Mouse (Mus musculus) megakaryocyte, embryonic 14.5 days (primary cell): Measurements from ENCODE around the gene Morn1. TPM values are rescaled to one million over a fixed set of nuclear protein-coding genes. Genes with fewer than 3 reads are reported as not detected.

Experiments used
- H3K27me3 ChIP-seq: replicated peaks from 2 replicates; pipeline ENCODE3; 2012; ENCODE audit warnings: inconsistent platforms
- H3K36me3 ChIP-seq: replicated peaks from 2 replicates; pipeline ENCODE3; 2012; ENCODE audit warnings: low read length, inconsistent platforms, mixed read lengths
- H3K4me1 ChIP-seq: 2 replicates; pipeline ENCODE4 v1.6.1; 2012; ENCODE audit warnings: inconsistent platforms
- H3K4me3 ChIP-seq: replicated peaks from 2 replicates; pipeline ENCODE3; 2012; ENCODE audit warnings: moderate library complexity, mild to moderate bottlenecking, inconsistent platforms
- H3K9me3 ChIP-seq: 2 replicates; pipeline ENCODE4 v1.6.1; 2012; ENCODE audit warnings: inconsistent platforms
- FLI1 ChIP-seq: IDR thresholded peaks from 2 replicates; pipeline ENCODE4 v1.6.1; 2012; ENCODE audit warnings: low read length, inconsistent platforms, mixed read lengths
- GATA1 ChIP-seq: IDR thresholded peaks from 3 replicates; pipeline ENCODE4 v1.6.1; 2012; ENCODE audit warnings: mixed read lengths, low read length, inconsistent platforms, borderline replicate concordance
- polyA plus RNA-seq: library from polyadenylated mRNA; stranded (reverse); fragments of >175 nt; gene quantifications from 2 replicates; pipeline ENCODE4 v1.2.3, GENCODE M21; 2012; ENCODE audit warnings: low replicate concordance; ENCODE audit not compliant: insufficient read depth

The Morn1 gene
- polyA plus RNA-seq, 1 experiment = 4.3 TPM

DNA sequence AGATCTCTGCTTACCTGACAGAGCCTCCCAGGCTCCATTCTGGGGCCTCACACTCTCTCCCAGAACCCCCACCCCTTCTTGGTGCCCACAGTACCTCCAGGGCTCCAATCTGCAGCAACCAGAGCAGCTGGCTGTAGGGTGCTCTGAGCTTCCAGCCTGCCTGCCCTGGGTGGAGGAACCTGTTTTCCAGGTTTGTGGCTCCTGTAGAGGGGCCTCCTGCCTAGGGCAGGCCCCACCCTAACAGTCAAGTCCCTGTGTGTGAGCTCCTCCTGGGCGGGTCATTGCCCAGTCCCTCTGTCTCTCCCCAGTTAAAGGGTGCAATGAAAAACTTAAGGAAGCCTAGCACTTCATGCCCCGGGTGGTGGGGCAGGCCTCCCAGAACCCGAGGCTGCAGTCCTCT, 22.5 kb upstream of the Morn1 start:
- Histone ChIP-seq H3K36me3 (peaks cover 10% of the 10 kb centered on the region), H3K4me1 (peaks cover 40% of the 10 kb centered on the region), H3K9me3 (no peaks in the 10 kb centered on the region), H3K27me3 (peaks cover 53% of the 10 kb centered on the region), H3K4me3 (no peak overlapping the region)
- TF ChIP-seq GATA1 = no peak
- no peak for TF ChIP-seq FLI1

DNA sequence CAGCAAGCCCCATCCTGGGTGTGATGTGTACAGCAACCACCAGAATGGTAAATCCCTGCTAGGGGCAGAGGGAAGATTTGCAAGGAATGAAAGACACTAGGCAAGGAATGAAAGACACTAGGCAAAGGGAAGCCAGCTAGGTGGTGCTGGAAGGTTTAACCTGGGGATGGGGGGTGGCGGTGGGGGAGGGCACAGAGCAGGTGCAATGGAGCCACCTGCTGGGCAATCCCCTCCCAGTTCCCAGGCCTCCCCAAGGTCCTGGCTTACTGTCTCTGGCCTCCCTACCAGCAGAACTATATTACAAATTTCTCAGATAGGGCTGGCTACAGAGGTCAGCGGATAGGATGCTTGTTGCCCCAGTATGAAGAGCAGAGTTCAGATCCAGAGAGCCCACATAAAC, 21.9 kb upstream of the Morn1 start:
- Histone ChIP-seq H3K27me3 (peaks cover 48% of the 10 kb centered on the region), H3K4me3 (no peak overlapping the region), H3K4me1 (peaks cover 46% of the 10 kb centered on the region), H3K36me3 (peaks cover 16% of the 10 kb centered on the region), H3K9me3 (no peaks in the 10 kb centered on the region)
- no peak for TF ChIP-seq GATA1
- no peak for TF ChIP-seq FLI1

- Histone ChIP-seq H3K9me3 (no peaks in the 10 kb centered on the region), H3K4me3 (peak overlapping the region; percentile 93), H3K27me3 (peaks cover 35% of the 10 kb centered on the region), H3K4me1 (peaks cover 56% of the 10 kb centered on the region), H3K36me3 (peaks cover 33% of the 10 kb centered on the region)
- no peak for TF ChIP-seq FLI1
- no peak for TF ChIP-seq GATA1
These were observed 20.2 kb upstream of the Morn1 start for GRCm38 (mm10) chr4:155065970-155066833.

GRCm38 (mm10) chr4:155066834-155067522, 19.4 kb upstream of the Morn1 start, which contains the start of gene Pex10:
Pex10 (plus strand) TSS chr4:155067016.
- Histone ChIP-seq H3K27me3 (peaks cover 27% of the 10 kb centered on the region), H3K4me3 (peak within 1 kb of the TSS; percentile 93), H3K4me1 (peaks cover 55% of the 10 kb centered on the region), H3K9me3 (no peaks in the 10 kb centered on the region), H3K36me3 (peaks cover 41% of the 10 kb centered on the region)
- TF ChIP-seq FLI1 = no peak
- TF ChIP-seq GATA1 = no peak

- peaks cover 45% of the 10 kb centered on the region for H3K4me1 ChIP-seq
- no peaks in the 10 kb centered on the region for H3K9me3 ChIP-seq
- TF ChIP-seq FLI1 (no peak), GATA1 (no peak)
- H3K36me3 ChIP-seq = peaks cover 55% of the 10 kb centered on the region
- H3K27me3 ChIP-seq = peaks cover 12% of the 10 kb centered on the region
- H3K4me3 ChIP-seq = peak overlapping the region; percentile 59
These were observed 17.9 kb upstream of the Morn1 start for GRCm38 (mm10) chr4:155068357-155068972.

GRCm38 (mm10) chr4:155069191-155069590, 17.2 kb upstream of the Morn1 start:
- Histone ChIP-seq H3K9me3 (no peaks in the 10 kb centered on the region), H3K4me1 (peaks cover 45% of the 10 kb centered on the region), H3K27me3 (peaks cover 5% of the 10 kb centered on the region), H3K36me3 (peaks cover 62% of the 10 kb centered on the region), H3K4me3 (no peak overlapping the region)
- TF ChIP-seq FLI1 = no peak
- TF ChIP-seq GATA1 = no peak

GRCm38 (mm10) chr4:155070199-155070598, 16.2 kb upstream of the Morn1 start:
- Histone ChIP-seq H3K4me3 (peak overlapping the region; percentile 5), H3K27me3 (no peaks in the 10 kb centered on the region), H3K36me3 (peaks cover 73% of the 10 kb centered on the region), H3K9me3 (no peaks in the 10 kb centered on the region), H3K4me1 (peaks cover 45% of the 10 kb centered on the region)
- no peak for TF ChIP-seq FLI1
- no peak for TF ChIP-seq GATA1

GRCm38 (mm10) chr4:155070921-155071320, 15.5 kb upstream of the Morn1 start:
- TF ChIP-seq GATA1 (no peak), FLI1 (no peak)
- H3K36me3 ChIP-seq = peaks cover 80% of the 10 kb centered on the region
- no peak overlapping the region for H3K4me3 ChIP-seq
- H3K27me3 ChIP-seq = no peaks in the 10 kb centered on the region
- H3K9me3 ChIP-seq = no peaks in the 10 kb centered on the region
- H3K4me1 ChIP-seq = peaks cover 44% of the 10 kb centered on the region

DNA sequence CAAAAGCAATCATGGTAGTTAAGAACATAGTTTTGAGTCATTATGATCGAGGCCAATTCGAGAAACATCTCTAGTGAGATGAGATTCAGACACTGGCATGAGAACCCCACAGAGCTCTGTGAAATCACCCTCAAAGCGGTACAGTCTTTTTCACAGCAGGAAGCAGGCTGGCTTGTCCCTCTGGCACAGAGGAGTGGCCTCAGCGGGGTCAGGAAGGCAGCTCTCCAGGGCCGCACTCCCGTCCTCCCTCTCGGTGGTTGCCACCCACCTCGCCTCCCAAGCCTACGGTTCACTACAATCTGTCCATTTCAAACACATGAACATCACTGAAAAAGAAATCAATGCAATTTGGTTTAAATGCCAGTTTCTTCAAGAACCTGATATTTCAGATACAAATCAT, 12.0 kb upstream of the Morn1 start:
- peaks cover 23% of the 10 kb centered on the region for H3K4me1 ChIP-seq
- H3K27me3 ChIP-seq = no peaks in the 10 kb centered on the region
- peaks cover 94% of the 10 kb centered on the region for H3K36me3 ChIP-seq
- TF ChIP-seq FLI1 (no peak), GATA1 (no peak)
- H3K9me3 ChIP-seq = no peaks in the 10 kb centered on the region
- H3K4me3 ChIP-seq = no peak overlapping the region
